Mouse (Mus musculus) layer of hippocampus, postnatal 25 days (tissue): Measurements from ENCODE around the gene Aadacl2. TPM values are rescaled to one million over a fixed set of nuclear protein-coding genes. Genes with fewer than 3 reads are reported as not detected.

Source experiments
- DNase-seq, 2 experiments: peaks; one replicate each; pipeline ENCODE4 v3.0.0; 2022; ENCODE audit warnings: mixed read lengths in 2 of 2, low spot score in 1 of 2; ENCODE audit errors: extremely low spot score in 1 of 2
- total RNA-seq, 2 experiments: library from RNA; stranded (reverse); gene quantifications; 2 replicates each; pipeline ENCODE4 v1.2.3; 2021

Gene Aadacl2
- not detected for total RNA-seq

DNA sequence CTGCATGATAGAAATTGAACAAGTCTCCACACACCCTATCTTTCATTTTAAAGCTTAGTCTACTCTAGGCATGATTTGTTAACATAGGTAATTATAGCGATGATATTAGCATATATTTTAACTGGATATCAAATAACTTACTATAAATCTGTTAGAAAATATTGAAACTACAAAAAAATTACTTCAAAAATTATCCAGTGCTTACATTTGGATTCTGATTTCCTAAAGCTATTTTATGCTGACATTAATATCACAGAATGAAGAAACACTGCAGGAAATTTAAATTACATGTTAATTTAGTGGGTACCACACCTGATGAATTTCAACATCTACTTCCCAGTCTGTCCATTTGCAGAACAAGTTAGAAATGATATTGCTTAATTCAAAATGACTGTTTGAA is at the start of gene Aadacl2:
TSS of gene Aadacl2 (plus strand) at position 301 of the 400 bp plus-strand sequence.
- DNase-seq = no peak

GRCm38 (mm10) chr3:59970891-59971290 is 35.7 kb upstream of the Aadacl2 start:
- no peak for DNase-seq

DNA sequence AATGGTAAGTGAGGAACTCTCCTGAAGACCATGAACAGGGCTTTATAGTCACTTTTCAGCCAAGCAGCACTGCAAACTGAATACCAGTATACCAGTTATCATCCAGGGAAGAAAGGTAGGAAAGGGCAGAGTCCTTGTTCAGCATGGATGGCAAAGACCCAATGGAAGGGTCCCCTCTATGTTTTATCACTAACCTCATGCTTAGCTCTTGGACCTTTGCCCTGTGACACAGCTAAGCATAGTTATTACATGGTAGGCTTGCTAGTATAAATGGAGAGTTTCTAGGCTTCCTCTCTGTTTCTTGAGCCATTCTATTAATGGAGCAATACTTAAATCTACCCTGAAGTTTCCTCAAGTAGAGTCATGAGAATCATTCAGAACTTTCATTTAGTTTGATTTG is 32.0 kb upstream of the Aadacl2 start:
- no peak for DNase-seq

DNA sequence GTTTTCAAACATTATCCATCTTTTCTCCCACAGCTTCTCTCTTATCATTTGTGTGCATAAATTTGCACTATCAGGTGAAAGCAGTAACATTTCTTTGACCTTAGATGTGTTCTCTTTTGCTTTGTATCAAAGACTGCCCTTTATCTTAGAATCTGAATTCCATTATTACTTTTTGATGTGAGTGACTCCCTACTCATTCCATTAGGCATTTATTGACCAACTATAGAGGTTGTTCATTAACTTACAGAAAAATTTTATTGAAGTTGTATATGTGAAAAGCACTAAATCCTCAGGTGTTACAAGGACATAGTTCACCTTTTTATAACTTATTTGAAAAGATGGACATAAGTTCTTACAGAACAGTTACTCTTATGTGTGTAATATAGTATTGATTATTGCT is 2.9 kb upstream of the Aadacl2 start:
- no peak for DNase-seq

DNA sequence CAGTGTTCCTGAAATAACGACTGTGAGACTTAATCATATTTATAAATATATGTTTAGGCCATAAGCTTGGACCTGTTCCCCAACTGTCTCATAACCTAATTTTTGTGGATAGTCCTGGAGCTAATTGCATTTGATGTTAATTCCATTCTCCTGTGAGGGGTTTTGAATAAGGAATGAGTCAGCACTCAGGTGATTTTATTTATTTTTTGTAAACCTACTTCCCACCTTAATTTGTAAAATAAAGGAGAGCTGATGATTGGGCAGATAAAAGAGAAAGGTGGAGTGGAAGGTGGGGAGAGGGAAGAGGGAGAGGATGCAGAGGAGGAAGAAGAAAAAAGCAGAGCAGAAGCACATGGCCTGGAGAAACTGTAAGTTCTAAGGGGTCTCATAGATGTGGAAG is 18.9 kb downstream of the Aadacl2 start, which contains the start of gene Aadac:
TSS of gene Aadac (plus strand) at position 301 of the 400 bp plus-strand sequence.
- no peak for DNase-seq

DNA sequence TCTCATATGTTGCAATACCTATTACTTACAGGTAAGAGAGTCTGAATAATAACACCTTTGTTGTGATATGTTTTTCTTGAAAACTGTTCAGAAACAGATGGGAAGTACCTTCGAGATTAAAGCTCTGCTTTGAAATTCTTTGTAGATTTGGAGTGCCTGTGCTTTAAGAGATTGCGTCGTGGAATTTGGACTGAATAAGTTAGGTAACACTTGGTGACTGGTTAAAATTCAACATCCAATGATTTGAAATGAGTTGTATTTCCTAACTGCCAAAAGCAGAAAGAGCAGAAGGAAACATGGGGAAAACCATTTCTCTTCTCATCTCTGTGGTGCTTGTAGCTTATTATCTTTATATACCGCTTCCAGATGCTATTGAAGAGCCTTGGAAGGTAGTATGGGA is 25.0 kb downstream of the Aadacl2 start:
- DNase-seq = no peak

DNA sequence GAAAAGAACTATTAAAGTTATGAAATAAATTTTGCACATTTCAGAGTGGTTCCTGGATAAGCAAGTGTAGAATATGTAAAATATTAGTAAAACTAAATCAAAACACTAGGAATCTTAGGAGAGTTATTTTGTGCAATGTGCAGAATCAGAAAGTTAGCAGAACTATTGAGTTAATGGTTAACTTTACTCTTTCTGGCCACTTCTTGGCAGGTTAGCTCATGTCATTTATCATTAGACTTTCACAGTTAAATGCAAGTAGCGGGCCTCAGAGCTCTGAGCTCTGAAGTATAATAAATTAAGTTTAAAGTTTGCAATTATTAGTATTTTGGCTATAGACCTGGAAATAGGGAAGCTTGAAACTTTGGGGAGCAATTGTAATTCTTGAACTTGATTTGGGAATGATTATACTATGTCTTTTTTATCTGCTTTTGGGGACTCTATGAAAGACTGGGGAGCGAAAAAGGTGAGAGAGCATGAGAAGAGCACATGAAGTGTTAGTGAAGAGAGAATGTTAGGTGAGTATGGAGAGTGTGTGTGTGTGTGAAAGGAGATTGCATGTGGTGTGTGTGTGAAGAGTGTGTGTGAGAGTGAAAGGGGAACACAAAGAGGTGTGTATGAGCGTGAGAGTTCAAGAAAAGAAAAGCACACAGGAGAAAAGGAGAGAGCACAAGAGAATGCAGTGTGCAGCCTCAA is 39.8 kb downstream of the Aadacl2 start:
- DNase-seq = no peak

- no peak for DNase-seq
Observed at GRCm38 (mm10) chr3:60053231-60053927, 46.8 kb downstream of the Aadacl2 start.

DNA sequence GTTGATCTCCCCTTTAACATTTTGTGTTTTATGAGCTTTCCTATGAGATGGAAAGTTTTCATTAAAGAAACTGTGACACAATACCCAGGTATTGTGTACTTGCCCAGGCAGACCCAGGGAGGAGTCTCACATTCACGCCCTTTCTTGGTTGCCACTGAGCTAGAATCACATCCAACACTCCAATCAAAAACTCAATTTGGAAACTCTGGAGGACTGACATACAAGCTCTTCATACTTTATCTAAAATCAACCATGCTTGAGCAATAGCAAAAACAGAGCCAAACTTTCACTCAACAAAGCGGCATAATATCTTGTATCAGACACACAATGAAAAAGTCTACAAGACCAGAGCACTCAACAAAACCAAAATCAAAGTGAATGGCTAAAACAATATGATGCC is 47.4 kb downstream of the Aadacl2 start:
- no peak for DNase-seq

DNA sequence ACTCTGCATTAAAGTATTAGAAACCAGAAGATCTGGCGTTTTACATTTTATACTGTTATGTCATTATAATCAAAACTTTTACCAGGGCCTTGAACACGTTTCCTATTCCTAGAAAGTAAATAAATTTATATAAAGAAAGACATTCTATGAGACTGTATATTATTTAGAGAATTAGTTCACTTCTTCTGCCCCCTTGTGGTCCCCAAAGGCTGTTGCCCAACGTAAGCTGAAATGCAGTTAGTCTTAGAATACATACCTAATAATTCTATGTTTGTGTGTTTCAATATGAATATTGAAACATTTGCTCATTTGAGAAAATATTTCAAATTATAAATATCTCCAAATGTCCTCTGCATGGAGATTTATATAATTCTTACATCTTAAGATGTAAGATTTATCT is 49.9 kb downstream of the Aadacl2 start:
- no peak for DNase-seq

DNA sequence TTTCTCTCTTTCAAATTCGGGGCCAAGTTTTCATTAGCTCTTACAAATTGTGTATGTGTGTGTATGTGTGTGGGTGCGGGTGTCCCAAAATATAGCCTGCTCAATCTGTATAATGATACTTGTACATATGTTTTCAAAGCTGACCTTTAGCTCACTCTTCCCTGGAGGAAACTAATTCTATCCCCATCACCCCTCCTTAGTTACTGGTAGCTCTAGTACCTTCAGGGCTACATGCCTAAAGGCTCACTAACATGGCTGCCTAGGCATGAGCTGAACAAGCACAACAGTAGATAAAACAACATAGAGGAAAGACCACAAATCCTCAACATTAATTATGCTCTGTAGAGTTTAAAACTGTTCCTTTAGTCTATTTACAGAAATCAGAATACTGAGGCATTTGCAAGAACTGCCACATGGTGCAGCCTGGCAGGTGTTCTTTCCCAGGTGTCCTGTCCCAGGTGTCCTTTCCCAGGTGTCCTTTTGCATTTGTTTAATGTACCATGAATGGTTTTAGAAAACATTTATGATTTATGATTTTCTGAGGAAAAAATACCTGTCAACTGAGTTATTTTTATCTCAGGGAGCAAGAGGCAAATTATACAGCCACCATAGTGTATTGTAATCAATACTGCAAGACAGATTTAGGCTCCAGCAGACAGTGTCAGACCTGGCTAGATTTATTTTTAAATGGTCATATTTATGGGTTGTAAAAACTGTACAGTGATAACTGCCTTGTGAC is 50.7 kb downstream of the Aadacl2 start:
- DNase-seq = no peak

GRCm38 (mm10) chr3:60057809-60058082 is 51.2 kb downstream of the Aadacl2 start:
- DNase-seq = no peak

Other genes with a start within 250 kb of the Aadacl2 start
- not detected for gene Gm8298, start 145.7 kb upstream of the Aadacl2 start, total RNA-seq
- not detected for gene C130079G13Rik, start 81.5 kb upstream of the Aadacl2 start, total RNA-seq
- not detected for gene Aadac, start 19.0 kb downstream of the Aadacl2 start, total RNA-seq
- not detected for gene Sucnr1, start 75.1 kb downstream of the Aadacl2 start, total RNA-seq